Mouse (Mus musculus) embryonic fibroblast, embryonic 13.5 days (primary cell): ENCODE results near the gene Cnga4.

ENCODE experiments used
- CTCF ChIP-seq: IDR thresholded peaks from 2 replicates; pipeline ENCODE4 v1.5.1; 2011; ENCODE audit warnings: mild to moderate bottlenecking, control low read depth, low read length, moderate library complexity, borderline replicate concordance; ENCODE audit not compliant: insufficient read depth
- POLR2A ChIP-seq: IDR thresholded peaks from 2 replicates; pipeline ENCODE4 v1.6.1; 2011; ENCODE audit warnings: low read depth, mild to moderate bottlenecking, control low read depth, low read length, moderate library complexity

GRCm38 (mm10) chr7:105390236-105390635 lies 14.1 kb upstream of the Cnga4 start:
- TF ChIP-seq CTCF = no peak
- TF ChIP-seq POLR2A = no peak
